Mouse (Mus musculus): ENCODE data around the gene Slc25a11. TPM values are rescaled to one million over a fixed set of nuclear protein-coding genes. Genes with fewer than 3 reads are reported as not detected.

Gene Slc25a11
- polyA plus RNA-seq, 1 experiment, result 118 TPM

DNA sequence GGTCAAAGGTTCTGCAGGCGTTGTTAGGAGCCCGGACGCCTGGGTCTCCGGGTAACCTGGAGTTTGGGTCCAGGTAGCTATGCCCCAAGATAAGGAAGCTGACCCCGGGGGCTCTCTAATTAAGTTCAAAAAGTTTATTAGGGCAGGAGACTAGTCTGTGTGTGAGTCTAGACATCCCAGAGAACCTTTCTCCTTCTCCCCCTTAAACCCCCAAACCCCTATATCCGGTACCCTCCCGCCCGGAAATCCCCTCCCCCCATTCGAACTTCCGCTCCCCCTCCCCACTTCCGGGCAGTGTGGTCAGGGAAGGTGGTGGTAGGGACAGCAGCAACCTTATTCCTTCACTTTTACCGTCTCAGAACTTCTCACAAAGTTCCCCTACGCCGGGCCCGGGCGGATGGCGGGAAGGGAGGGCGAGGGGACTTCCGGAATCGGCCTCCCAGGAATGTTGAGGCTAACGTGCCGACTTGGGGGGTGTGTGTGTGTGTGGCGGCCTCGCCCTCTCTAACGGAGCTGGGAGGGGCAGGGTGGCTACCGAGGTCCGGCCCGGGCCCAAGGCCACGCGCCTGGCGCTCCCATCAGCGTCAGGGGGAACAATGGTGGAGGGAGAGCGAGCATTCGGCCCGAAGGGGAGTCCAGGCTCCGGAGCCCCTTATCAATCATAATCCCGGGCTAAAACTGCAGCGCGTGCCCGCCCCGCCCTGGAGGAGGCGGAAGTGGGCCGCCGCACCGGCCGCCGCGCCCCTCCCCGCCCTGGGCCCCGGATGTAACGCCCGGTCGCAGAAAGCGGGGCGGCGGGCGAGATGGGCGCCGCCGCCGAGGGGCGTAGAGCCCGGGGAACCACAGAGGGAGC lies 6.3 kb upstream of the Slc25a11 start:
- 1% methylated on average over 63 of the region's 63 CpGs for WGBS
- DNase-seq (ENCODE audit: low read depth, low spot score), result no peak

DNA sequence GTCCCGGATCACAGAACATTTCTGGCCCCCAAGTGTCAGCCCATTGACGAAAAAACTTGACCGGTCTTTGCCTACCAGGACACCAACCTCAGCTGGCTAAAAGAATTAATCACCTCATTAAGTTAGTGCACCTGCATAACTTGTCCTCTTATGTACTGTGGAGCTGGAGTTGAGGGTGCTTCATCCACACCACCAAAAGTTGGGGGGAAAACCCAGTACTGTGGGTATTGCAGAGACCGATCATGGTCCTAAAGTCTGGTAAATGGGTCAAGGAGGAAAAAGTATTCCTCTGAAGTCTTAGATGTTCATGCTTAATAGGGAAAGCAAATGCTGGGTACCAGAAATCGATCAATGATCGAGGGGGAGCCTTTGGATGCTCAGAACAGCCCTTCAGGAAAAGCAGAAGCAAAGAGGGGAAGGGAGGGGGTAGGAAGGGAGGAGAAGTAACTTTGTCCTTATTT lies 5.6 kb upstream of the Slc25a11 start:
- DNase-seq (ENCODE audit: low read depth, low spot score), result no peak
- WGBS, result 7% methylated on average over 6 of the region's 6 CpGs

DNA sequence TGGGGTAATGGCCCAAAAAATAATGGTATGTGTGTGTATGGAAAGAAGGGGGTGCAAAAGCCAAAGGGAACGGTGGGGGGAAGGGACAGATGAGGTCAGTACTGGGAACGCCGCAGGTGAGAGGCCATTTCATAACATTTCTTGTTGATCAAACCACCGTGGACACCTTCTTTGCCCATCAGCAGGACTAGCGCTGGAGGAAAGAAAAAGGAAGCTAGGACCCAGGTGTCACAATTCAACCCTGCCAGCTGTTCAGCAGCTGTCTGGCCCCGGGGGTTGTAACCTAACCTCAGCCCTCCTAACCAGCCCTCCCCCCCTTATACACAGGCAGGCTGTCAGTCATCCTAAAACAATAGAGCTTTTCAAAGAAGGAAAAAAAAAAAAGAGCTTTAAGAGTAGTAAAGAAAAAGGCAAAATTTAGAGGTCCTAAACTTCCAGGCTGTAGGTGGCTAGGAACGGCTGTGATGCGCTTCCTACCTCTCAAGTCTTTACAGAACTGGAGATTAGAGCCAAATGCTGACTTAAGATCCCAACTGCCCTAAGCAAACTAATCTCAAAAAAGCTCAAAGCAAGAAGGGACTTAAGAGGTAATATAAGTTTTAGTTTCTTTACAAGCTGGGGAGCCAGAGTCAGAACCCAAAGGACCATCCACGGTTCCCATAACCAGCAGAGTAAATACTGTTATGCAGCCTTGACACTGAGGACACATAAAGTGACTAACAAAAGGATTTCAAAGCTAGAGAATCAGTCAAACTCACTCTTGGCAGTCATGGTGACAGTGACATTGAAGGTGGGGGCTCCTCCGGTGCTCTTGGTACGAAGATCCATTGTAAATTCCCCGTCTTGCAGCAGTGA lies 5.0 kb upstream of the Slc25a11 start:
- DNase-seq (ENCODE audit: low read depth, low spot score), result no peak

DNA sequence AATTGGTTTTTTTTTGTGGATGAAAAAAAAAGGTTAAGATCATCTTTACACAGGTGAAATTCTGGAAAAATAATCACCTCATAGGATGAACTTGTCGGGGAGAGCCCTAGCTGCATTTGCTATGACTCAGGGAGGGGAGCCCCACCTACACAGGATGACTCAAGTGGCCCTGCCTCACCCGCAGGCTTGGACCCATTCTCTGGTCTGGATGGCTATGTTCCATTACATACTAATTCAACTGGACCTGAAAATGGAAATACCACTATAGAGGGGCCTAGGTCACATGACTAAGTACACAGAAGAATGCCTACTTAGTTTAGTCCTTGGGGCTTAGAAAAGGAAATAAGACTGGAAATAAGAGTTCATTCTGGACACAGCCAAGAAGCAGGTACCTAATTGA lies 4.1 kb upstream of the Slc25a11 start:
- WGBS, result 4% methylated on average over 2 of the region's 2 CpGs
- no peak for DNase-seq (ENCODE audit: low read depth, low spot score)

More for the DNA sequence above, 5.0 kb upstream of the Slc25a11 start:
- 16% methylated on average over 12 of the region's 12 CpGs for WGBS

DNA sequence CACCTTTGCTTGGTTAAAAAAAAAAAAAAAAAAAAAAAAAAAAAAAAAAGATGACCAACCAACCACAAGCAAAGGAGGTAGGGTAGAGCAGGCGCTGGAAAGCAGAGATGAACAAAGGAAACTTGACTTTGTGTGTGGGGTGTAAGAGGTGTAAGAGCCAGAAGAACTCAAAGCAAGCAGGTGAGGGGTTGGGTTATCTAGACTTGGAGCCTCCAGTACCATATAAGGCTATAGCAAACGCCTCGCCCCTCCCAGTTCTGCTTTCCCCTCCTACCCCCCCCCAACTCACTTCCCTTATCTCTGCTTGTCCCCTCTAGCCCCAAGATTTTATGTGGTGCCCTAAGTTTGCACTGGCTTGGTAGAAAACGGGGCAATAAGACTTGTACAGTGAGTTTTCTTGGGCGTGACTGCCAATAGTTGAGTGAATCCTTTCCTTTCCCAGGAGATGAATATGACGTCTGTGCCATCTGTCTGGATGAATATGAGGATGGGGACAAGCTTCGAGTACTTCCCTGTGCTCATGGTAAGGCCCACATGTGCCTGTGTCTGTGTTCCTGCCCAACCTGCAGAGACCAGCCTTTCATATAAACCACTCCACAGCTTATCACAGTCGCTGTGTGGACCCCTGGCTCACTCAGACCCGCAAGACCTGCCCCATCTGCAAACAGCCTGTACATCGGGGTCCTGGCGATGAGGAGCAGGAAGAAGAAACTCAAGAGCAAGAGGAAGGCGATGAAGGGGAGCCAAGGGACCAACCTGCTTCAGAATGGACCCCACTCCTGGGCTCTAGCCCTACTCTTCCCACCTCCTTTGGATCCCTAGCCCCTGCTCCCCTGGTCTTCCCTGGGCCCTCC lies 3.3 kb upstream of the Slc25a11 start:
- no peak for DNase-seq (ENCODE audit: low read depth, low spot score)
- WGBS, result 34% methylated on average over 12 of the region's 12 CpGs

DNA sequence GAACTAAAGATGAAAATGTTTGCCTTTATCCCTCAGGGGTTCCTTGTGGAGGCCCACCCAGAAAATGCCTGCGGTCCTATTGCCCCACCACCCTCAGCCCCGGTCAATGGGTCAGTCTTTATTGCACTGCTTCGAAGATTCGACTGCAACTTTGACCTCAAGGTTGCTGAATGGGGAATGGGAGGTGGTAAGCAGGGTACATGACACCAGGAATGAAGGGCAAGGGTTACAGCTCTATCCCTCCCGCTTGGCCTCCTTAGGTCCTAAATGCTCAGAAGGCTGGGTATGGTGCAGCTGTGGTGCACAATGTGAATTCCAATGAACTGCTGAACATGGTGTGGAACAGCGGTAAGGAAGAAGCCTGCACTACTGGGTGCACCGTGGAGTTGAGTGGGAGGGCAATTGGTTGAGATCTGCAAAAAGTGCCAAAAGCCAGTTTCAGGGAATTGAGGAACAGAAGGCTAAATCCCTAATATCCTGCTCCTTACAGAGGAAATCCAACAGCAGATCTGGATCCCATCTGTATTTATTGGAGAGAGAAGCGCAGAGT lies 2.0 kb upstream of the Slc25a11 start:
- WGBS, result 46% methylated on average over 8 of the region's 8 CpGs
- no peak for DNase-seq (ENCODE audit: low read depth, low spot score)

DNA sequence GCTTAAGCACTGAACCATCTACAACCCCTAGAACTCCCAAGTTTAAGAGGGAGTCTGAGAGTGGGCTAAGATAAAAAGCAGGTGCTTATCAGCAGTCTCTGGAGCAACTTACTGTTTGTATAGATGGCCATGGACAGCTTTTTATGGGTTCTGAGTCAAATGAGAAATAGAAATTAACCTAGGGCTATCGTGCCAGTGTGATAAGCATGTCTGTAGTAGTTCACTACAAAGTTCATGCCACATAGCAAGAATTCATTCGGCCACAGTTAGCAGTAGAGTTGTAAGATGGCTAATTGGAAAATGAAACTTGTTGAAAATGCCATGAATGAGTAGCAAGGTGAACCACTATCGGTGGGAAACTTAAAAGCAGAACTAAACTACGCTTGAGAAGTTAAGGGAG lies 1.2 kb upstream of the Slc25a11 start:
- 35% methylated on average over 4 of the region's 4 CpGs for WGBS
- DNase-seq (ENCODE audit: low read depth, low spot score), result no peak

DNA sequence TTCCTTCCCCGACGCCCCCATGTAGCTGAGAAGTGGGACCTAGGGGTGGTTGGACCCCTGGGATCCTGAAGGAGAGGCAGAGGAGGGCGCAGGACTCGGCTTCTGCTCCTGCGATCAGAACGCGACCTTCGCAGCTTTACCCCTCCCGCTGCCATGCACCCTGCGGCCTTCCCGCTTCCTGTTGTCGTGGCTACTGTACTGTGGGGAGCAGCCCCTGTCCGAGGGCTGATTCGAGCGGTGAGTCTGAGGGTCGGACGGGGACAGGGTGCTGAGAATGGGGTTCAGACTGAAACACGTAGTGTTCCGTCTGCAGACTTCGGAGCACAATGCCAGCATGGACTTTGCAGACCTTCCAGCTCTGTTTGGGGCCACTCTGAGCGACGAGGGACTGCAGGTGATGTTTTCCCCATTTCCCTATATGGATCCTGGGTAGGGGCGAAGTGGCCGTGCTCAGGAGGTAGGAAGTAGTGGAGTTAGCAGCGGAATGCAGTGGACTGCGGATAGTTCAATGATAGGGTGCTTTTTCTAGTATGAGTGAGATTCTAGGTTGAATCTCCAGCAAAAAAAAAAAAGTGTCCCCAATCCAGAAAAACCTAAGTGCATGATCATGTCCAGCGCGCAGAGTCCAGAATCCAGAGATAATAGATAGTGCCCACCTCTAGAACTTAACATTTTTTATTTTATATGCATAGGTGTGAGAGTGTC lies 589 bp upstream of the Slc25a11 start:
- 2% methylated on average over 28 of the region's 28 CpGs for WGBS
- DNase-seq (ENCODE audit: low read depth, low spot score), result no peak

DNA sequence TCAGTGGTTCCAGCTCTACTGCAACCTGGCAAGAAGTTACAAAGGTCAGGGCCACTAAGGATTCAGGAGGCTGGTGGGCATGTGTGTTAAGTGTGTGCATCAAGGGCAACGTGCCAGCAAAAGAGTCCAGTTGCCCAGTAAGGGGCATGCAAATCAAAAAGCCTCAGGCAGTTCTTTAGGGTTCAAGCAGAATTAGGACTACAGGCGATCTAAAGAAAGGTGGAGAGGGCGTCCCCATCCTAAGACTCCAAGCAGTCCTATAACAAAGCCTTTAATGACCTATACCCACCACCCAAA lies 1.1 kb downstream of the Slc25a11 start:
- no peak for DNase-seq (ENCODE audit: low read depth, low spot score)
- WGBS, result 2% methylated on average over 3 of the region's 3 CpGs

DNA sequence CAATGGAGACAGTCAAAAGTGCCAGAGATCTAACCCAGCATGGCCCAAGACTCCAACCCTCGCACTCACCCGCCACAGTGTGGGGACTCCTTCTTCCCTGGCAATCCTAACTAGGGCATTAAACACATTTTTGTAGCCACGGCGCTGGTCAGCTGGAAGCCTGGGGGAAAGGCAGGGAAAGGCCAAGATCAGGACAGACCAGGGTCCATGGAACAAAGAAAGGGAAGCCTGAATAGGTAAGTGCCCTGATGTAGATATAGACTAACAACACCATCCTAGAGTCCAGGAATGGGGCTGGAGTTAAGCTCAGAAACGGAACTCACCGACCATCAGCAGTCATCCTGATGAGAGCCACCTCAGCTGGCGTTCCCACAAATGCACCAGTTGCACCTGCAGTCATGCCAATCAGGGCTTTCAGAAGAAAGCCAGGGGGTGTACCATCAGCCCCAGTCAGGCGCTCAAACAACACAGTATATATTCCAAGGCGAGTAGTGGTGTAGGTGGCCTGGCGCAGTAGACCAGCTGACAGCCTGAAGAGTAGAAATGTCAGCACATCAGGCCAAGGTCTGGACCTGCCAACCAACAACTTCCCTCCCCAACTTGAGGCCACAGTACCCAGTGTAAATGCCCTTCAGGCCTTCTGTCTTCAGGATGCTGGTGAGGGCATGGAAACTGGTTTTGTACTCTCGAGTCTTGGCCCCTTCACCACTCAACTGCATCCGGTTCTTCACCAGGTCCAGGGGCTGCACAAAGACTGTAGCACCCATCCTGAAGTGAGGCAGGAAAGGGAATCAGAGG lies 1.6 kb downstream of the Slc25a11 start:
- 78% methylated on average over 12 of the region's 12 CpGs for WGBS
- no peak for DNase-seq (ENCODE audit: low read depth, low spot score)

DNA sequence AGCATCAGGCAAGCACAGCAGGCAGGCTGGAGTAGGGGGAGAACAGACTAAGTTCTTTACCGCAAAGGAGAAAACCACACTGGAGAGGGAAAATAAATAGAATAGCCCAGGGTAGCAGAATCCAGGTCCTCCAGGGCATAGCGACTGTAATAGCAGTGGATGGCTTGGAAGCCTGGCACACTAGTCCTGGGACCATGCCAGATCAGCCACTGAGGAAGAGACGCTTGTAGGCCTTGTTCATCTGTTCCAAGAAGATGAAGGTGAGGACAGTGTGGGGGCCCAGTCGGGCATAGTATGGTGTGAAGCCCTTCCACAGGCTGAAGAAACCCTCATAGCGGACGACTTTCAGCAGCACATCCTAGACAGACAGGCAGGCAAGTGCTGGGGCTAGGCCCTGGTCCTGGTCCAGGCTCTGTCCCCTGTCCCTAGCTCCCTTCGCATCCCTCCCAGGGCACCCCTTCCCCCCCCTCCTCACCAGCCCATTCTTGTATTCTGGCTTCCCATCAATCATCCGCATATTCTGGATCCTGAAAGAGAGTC lies 2.6 kb downstream of the Slc25a11 start:
- WGBS, result 94% methylated on average over 8 of the region's 8 CpGs
- DNase-seq (ENCODE audit: low read depth, low spot score), result no peak

DNA sequence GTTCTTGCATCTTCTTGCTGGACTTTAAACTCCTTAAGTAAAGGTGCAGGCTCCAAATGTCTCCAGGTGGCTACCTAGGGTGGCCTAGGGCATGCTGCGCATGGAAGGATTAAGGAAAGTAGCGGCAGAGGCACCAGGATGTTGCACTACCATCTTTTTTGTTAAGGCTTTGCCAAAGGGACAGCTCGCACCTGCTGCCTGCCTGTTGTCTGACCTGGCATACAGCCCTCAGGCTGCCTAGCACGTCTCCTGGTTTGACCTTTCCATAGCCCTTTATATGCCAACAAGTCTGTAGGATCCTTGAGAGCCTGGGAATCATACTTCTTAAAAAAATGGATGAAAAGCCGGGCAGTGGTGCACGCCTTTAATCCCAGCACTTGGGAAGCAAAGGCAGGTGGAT lies 4.2 kb downstream of the Slc25a11 start:
- WGBS, result 87% methylated on average over 6 of the region's 6 CpGs
- DNase-seq (ENCODE audit: low read depth, low spot score), result no peak

DNA sequence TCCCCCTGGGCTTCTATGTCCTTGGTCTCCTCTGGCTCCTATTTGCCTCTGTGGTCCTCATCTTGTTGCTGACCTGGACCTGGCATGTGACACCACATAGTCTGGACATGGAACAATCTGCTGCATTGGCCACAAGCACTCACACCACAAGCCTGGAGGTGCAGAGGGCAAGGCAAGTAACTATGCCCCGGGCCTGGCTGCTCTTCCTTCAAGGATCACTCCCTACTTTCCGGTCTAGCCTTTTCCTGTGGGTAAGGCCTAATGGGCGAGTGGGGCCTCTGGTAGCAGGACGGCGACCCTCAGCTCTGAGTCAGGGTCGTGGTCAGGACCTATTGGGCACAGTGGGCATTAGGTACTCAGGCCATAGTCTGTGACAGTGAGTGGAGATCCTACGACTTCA lies 6.0 kb downstream of the Slc25a11 start:
- 76% methylated on average over 7 of the region's 7 CpGs for WGBS
- no peak for DNase-seq (ENCODE audit: low read depth, low spot score)

DNA sequence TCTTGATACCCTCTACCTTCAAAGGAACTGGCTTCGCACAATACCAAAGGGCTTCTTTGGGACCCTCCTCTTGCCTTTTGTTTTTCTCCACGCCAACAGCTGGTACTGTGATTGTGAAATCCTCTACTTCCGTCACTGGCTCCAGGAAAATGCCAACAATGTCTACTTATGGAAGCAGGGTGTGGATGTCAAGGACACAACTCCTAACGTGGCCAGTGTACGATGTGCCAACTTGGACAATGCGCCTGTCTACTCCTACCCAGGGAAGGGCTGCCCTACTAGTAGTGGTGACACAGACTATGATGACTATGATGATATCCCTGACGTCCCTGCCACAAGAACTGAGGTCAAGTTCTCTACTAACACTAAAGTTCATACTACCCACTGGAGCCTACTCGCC lies 7.3 kb downstream of the Slc25a11 start:
- WGBS, result 56% methylated on average over 8 of the region's 8 CpGs

DNA sequence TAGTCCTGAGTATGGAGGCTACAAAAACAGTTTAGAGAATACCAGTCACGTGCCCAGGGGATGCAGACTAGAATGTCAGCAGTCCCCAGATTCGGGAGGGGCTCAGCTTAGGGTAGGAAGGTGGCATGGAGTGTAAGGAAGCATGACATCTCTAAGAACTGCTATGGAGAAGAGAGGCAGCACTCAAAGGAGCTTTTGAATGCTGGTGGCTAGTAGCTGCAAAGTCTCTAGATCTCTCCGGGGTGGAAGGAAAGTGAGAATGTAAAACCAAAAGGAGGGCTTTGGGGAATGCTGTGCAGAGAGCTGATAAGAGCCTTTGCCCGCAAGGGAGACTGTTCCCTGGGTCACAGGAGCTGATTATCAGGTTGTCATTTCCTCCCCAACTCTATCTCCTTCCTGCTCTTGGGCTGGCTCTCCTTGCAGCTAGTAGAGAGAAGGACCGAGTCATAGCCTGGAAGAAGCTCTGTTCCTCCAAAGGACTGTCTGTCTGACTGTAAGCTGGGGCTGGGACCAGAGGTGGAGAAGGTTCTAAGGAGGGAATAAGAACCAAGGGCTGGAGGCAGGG lies 8.5 kb downstream of the Slc25a11 start, which contains the start of gene Gp1ba:
Gene Gp1ba, plus strand, starts transcription at position 409 of the 565 bp plus-strand sequence.
- DNase-seq (ENCODE audit: low read depth, low spot score), result no peak
- 34% methylated on average over 5 of the region's 5 CpGs for WGBS

More for the DNA sequence above, 7.3 kb downstream of the Slc25a11 start:
- DNase-seq (ENCODE audit: low read depth, low spot score), result no peak

DNA sequence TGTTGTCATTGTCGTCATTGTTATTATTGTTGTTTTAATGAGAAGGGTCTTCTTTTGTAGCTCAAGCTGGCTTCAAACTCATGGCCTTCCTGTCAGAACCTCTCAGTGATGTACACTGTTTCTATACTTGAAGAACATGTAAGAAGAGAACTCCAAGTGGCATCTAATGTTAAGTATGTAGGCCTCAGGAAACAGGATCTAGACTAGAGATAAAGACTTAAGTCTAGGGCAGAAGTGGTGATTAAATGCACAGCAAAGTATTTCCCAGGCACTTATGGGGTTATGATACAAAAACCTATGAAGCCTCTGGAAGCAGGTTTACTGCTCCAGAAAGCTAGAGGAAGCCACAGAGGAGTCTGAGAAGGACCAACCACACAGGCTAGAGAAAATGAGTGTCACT lies 9.0 kb downstream of the Slc25a11 start:
- 84% methylated on average over 1 of the region's 1 CpGs for WGBS
- no peak for DNase-seq (ENCODE audit: low read depth, low spot score)

DNA sequence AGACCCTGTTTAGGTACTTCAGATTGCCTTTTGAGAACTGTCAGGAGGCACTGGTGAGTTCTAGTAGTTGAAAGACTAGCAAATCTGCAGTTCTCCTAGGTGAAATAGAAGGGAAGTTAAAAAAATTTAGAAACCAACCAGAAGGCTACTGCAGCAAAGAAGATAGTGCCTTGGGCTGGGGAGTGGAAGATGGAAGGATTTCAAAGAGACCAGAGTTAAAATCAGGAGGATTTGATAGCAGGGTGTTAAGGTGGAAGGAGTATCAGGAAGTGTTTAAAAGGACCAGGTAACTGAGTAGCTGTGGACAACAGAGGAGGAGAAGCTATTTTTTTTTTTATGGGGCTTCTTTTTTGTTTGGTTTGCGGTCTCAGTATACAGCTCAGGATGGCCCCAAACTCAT lies 9.5 kb downstream of the Slc25a11 start:
- no peak for DNase-seq (ENCODE audit: low read depth, low spot score)
- WGBS, result 67% methylated on average over 1 of the region's 1 CpGs

DNA sequence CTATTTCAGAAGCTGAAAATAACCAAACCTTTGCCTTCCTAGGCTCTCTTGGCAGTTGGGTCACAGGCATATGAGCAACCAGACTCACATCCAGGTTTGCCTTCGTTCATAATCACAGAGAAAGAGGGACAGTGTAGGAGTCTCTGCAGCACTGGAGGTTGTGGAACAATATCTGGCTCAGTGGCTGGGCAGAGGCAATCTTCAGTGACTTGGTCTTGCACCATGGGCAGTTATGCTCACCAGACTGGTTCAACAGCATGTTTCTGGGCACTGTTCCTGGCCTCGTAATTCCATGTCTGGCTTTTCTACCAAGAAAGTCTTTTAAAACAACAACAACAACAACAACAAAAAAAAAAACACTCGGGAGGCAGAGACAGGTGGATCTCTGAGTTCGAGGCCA lies 11.7 kb downstream of the Slc25a11 start:
- 66% methylated on average over 4 of the region's 4 CpGs for WGBS
- no peak for DNase-seq (ENCODE audit: low read depth, low spot score)

All from large intestine, adult 2 months (tissue).